Mouse (Mus musculus) B cell, adult 2 months (primary cell): ENCODE data around the gene Samd8.
A peak's percentile ranks its signal among the peaks of the same experiment; 100 is the strongest.

Source experiments
- DNase-seq, 2 experiments: peaks; one replicate each; pipeline ENCODE4 v3.0.0; 2022

The Samd8 gene

DNA sequence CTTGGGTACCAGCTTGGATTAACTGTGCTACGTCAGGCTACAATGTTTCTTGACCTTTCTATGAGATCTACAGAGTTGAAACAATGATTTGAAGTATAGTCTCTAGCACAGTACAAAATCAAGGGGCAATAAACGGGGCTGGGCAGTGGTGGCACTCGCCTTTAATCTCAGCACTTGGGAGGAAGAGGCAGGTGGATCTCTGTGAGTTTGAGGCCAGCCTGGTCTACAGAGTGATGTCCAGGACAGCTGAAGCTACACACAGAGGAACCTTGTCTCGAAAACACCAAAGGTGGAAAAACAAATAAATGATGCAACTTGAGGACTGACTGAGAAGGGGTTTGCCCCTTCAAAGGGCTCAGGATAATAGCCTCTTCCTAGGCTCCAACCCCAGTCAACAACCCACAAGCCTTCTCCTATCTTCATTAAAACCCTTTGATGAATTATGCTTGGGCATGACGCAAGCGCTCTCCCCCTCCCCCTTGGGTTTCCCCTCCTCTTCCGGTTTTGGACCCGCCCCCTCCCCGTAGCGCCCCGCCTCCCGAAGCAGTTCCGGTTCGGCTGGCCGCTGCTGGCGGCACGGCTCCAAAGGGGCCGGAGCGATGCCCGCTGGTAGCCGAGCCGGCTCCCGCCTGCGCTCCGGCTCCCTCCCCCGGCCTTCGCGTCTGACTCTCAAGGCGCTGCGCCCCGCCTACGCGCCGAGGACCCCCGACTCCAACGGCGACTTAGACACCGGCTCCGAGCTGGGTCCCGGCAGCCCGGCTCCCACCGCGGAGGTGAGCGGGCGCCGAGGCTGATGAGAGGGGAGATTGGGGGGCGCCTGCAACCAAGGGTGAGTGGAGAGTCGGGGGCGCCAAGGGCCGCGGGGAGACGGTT lies at the start of gene Samd8:
TSS of gene Samd8 (plus strand) at position 524 of the 873 bp plus-strand sequence.
- DNase-seq, result peak; percentile 85 to 86

DNA sequence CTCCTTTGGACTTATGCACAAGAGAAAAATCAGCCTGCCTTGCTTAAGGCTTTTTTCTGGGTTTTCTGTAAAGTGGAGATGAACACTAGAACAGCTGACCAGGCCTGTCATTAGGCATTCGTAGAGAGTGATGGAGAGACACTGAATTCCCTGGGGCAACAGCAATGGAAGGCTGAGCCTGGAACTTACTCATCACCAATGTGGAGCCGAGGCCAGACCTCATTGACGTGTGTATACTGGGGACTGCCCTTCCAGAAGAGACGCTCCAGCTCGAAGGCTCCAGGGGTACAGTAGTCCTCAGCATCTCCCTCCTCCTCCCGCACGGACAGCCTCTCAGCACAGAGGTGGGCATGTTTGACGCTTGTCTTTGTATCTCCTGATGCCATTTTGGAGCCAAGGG lies 47.6 kb upstream of the Samd8 start:
- DNase-seq, result no peak

GRCm38 (mm10) chr14:21703255-21703654 lies 47.1 kb upstream of the Samd8 start:
- no peak for DNase-seq

DNA sequence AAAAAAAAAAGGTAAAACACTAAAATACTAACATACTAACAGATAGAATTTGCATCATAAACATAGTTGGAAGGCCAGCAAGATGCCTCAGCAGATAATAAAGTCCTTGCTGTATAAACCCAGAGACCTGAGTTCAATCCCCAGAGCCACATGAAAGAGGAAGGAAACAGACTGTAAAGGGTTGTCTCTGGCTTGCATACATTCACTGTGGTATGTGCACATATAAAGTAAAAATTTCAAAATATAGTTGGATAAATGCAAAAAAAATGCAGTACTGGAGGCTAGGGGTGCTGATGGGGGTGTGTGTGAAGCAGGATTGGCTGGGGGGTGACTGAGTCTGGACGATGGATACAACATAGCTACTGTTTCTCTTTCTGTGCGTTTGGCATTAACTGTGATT lies 44.9 kb upstream of the Samd8 start:
- no peak for DNase-seq

DNA sequence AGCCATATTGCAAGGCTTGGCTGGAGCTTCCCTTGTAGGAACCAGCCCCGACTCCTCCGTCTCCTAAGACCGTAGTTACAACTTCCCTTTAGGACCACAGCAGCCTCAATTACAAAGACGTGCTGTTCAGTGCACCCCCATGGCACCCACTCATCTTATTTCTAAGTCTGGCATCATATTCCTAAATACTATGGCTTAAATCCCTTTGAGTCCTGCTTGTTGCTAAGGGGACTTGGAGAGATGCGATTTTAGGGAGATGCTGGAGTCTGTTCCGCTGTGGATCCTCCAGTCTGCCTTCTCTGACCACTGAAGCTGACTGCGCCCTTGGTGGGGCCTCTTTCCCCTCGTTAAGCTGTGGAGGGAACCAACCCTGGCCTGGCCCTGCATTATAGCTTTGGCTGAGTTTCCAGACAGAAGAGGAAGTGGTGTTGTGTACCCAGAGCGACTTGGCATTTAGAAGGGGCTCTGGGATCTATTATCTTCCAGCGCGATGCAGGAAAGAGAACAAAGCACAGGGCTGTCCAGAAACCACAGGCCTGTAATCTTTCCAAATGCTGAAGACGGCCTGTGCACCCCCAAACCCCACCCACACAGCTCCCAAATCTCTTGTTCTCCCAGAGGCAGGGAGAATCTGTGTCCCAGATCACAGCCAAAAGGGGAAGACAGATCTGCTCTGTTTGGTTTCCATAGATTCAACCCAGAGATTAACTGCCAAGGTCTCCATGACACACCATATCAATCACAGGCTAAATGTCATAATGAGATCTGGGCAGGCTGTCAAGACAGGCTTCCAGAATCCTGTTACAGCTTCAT lies 43.4 kb upstream of the Samd8 start:
- no peak for DNase-seq

- DNase-seq, result no peak
These were observed 40.8 kb upstream of the Samd8 start for GRCm38 (mm10) chr14:21709545-21709944.

DNA sequence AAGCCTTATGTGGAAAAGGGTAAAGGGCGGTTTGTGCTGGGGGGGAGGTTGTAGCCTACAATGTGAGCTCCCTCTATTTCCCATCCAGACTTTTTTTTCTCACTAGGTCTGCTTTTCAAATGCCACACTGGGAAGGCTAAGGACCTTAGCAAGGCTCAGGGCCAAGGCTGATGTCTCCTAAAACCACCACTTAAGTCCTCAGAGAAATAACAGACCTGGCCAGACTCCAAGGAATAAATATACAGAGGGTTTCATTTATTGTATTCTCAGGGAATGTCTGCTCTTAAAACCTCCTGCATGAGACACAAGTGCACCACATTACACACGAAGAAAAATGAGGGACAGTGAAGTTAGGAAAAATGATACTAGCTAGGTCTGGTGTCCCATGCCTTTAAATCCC lies 39.1 kb upstream of the Samd8 start:
- DNase-seq, result no peak

- no peak for DNase-seq
These were observed 35.8 kb upstream of the Samd8 start, which contains the start of gene Dupd1 for GRCm38 (mm10) chr14:21714486-21714885. Gene Dupd1, minus strand, starts transcription at chr14:21714576.

DNA sequence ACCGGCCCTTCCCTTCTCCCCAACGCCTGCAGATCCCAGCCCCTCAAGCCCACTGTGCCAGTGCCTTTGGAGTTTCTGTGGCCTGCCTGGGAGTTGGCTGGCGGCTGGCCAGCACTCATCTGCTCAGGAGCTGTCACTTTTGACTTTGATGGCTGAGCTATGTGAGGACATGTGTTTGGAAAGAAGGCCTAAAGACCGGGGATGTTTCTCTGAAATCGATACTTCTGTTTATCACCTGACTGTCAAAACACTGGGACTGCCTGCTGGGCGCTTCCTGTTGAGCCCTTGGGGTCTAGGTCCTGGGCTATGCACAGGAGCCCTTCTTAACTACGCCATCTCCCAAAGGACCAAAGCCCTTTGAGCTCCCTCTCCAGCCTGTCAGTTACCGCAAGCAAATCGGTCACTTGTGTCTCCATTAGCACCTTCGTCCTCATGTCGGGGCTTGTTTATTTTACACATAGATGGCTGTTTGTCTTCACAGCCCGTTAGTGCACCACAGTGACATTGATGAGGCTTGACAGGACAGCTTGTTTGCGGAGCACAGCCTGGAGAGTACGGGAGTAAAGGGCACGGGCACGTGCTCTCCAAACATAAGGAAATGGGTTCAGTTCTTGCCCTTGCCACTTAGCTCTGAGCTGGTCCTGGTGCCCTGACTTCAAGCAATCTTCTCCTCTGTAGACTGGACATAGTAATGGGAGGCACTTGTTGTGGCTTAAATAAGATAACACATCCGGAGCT lies 30.5 kb upstream of the Samd8 start:
- no peak for DNase-seq

DNA sequence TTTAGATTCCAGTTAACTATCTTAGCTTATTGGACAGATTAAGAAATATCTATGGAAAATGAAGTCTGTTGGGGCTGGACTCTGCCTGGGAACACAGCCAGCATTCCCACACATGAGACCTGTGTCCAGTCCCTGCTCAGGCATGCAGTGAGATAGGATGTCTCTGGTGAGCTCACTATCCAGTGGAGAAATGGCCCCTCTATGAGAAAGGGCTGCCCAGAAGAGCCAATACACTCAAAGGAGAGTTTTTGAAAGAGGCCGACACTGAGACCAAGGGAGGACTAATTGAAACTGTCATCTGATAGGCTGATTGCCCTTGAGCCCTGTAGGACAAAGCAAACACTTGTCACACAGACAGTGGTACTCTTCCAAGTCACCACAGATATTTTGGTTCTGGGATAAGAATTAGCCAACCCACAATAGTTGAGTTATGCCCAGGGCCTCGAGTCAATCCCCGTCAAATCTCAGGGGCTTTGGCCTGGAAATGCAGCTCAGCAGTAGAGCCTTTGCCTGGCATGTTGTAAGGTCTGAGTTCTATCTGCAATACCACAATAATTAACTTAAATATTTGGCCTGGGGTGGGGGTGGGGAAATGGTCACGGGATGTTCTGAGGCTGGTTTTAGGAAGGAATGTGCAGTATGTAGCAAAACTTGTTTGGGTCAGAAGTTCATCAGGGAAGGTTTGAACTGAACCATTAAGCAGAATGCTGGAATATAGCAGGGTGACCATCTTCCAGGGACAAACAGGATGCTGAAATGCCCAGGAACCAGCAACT lies 29.7 kb upstream of the Samd8 start:
- DNase-seq, result no peak

DNA sequence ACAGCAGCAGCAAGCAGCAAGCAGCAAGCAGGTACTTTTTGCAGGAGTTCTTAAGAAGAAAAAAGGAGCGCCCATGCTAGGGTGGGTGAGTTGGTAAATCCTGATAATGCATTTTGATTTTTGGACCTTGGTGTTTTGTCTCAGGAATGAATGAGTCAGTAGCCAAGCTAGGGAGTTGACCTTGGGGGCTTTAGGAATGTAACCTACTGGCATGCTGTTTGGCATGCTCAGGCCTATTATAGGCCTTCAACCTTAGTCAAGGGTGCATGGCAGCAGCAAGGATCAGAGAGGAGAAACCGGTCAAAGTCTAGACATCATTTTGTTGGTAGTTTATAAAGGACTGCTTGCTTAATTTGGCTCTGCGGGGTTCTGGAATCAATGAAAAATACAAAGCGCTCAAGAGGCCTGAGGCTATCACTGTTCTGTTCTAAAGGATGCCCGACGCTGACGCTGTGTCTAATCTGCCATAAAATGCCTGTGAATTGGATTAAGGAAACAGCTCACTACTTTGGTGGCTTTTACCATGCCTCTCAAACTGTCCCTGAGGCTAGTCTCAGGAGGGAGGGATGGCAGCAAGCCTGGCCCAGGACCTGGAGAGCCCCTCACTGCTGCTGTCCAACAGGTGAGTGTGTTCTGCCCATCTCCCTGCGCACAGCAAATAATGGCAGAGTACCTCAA lies 28.2 kb upstream of the Samd8 start:
- DNase-seq, result no peak

DNA sequence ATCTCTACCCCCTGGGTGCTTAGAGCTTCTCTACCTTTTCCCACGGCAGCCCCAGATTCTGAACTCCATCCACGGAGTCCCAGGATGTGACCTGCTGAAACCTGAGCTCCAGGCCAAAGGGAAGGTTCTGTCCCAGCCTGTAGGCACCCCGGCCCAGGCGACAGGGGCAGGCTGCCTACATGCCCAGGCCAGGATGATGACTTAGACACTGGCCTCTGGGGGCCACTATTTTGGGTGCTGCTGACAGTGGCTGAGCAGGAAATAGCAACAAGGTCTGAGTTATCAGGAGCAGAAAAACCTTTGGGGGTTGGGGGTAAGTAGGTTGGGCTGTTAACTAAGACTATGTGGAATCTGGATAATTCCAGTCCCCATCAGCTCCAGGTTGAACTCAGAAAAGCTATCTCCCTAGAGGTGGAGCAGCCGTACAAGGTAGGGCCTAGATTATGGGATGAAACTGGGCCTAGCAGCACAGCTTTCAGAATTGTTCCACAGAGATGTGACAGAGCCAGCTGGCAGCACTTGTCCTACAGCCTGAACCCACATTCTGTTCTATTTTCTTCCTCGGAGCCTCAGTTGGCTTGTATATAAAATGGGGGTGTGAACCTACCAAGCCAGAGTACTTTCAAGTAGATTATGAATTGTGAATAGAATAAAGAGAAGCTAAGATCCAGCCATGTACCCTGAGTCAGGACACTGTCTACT lies 21.1 kb upstream of the Samd8 start:
- DNase-seq, result no peak

- DNase-seq, result no peak
These were observed 20.4 kb upstream of the Samd8 start for GRCm38 (mm10) chr14:21729936-21730335.

DNA sequence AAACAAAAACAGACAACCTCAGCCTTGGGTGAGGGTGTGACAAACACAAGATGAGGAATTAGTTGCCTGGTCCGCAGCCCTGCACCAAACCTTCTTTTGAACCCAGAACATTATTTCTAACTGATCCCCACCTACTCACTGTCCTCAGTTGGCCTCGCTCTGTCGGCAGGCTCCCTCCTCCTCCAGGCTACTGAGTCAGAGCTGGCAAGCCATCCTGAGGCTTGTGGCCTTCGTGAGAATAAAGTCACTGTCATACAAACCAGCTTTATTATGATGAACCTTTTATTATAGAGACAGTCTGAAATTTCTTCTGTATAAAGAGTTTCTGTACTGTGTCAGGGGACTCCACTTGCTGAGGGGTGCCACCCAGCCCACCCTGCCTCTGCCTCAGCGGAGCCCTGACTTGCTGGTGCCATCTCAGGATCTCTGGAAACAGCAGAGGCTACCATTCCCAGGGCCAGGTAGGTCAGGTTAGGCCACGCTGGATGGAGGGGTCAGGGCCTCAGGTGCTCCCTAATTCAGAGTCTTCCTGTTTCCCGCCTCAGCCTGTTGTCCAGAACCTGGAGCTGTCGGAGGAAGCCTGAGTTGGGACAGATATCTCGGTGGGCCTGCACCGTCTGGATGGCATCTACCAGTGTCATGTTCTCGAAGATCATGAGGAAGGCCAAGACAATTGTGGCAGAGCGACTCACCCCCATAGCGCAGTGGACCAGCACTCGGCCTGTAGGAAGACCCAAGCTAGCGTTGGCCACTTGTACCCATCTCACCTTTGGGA lies 17.0 kb upstream of the Samd8 start:
- DNase-seq, result no peak

GRCm38 (mm10) chr14:21740345-21740744 lies 10.0 kb upstream of the Samd8 start:
- DNase-seq, result no peak

DNA sequence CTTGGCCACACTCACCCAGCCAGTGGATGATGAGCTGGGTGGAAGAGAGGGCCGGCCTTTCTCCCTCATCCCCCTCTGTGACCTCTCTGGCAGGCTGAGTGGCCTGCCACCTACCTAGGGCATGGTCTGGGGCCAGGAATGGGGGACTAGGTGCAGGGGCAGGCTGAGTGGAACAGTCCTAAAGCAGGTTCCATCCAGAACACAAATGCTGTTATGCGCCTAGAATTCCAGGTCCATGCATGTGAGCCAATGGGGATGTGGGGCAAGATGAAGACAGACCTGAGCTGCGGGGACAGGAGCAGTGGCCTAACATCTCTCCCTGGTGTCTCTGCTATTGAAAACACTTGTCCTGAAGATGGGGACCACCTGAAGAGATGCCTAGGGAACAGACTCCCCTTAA lies 9.0 kb upstream of the Samd8 start:
- no peak for DNase-seq

DNA sequence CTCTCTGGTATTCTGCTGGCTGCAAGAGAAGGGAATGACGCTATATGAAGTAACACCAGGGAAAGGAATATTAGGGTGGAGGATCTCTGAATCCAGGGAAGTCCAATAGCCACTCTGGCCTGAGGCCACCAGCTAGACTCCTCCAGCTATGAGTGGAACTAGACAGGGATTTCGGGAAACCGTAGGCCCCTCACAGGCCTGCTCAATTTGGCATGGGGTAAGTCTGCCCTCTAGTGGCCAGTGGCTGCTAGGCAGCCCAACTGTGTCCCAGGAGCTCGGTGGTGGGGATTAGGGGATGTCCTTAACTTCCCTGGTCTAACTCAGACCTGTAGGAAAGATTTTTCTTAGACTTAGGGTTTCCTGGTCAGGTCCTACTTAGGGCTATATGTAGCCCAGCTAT lies 8.5 kb upstream of the Samd8 start:
- DNase-seq, result peak; percentile 84 to 86

GRCm38 (mm10) chr14:21742441-21742840 lies 7.9 kb upstream of the Samd8 start:
- no peak for DNase-seq

DNA sequence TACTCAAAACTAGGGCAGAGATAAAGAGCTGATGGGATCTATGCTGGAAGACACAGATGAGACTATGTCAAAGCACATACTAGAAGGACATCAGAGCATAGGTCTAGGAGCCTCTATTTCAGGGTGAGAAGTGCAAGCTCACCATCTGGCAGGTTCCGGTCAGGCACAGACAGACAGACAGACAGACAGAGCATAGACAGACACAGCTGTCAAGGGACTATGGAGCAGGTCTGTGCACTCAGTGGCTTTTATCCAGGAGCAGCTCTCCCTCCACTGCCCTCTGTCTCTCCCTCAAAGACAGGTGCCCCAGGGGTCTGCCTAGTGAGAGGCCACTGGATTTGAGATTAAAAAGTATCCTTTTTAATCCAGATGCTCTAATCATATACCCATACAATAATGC lies 6.2 kb upstream of the Samd8 start:
- DNase-seq, result no peak

GRCm38 (mm10) chr14:21745149-21745548 lies 5.2 kb upstream of the Samd8 start:
- DNase-seq, result no peak
